Mouse (Mus musculus): Measurements from ENCODE around the gene Slc35d2. TPM values are rescaled to one million over a fixed set of nuclear protein-coding genes. Genes with fewer than 3 reads are reported as not detected.

Slc35d2 gene
- total and polyA plus RNA-seq, 2 experiments, result 33.7 to 48.8 TPM

DNA sequence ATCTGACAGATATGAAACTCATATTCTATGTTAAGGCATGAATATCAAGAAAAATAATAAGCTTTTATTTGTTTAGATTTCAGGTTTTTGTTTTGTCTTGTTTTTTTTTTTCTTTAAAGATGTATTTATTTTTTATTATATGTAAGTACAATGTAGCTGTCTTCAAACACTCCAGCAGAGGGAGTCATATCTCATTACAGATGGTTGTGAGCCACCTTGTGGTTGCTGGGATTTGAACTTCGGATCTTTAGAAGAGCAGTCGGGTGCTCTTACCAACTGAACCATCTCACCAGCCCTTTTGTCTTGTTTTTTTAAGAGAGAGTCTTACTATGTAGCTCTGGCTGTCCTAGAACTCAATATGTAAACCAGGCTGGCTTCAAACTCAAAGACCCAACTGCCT is 11.7 kb downstream of the Slc35d2 start:
- Histone ChIP-seq H3K27me3 (ENCODE audit: control insufficient read depth, insufficient read depth, low read length) (no peaks in the 10 kb centered on the region), H3K9ac (ENCODE audit: low read depth, low read length) (no peak overlapping the region), H3K79me2 (ENCODE audit: control insufficient read depth, insufficient read depth, low read length) (no peaks in the 10 kb centered on the region; the same call in 1 of the 2 replicates), H3K36me3 (ENCODE audit: control insufficient read depth, insufficient read depth, low read length) (peaks cover 36% of the 10 kb centered on the region), H3K4me3 (ENCODE audit: insufficient read depth, low read depth, low read length) (no peak overlapping the region), H3K27ac (replicated peaks; ENCODE audit: insufficient read depth, low read depth, low read length) (no peak overlapping the region), H3K4me1 (ENCODE audit: control insufficient read depth, insufficient read depth, low read length) (peaks cover 1% of the 10 kb centered on the region; the same call in 1 of the 2 replicates)
- WGBS, result 27% methylated on average over 2 of the region's 2 CpGs
- TF ChIP-seq POLR2A (IDR thresholded peaks at IDR 0.05; ENCODE audit: extremely low read depth, insufficient read depth, low read length) (no peak), CTCF (IDR thresholded peaks at IDR 0.05; ENCODE audit: low read depth, low read length) (peak; percentile 44)
- DNase-seq (ENCODE audit: extremely low read depth, low read depth, low spot score), result peak; percentile 65

DNA sequence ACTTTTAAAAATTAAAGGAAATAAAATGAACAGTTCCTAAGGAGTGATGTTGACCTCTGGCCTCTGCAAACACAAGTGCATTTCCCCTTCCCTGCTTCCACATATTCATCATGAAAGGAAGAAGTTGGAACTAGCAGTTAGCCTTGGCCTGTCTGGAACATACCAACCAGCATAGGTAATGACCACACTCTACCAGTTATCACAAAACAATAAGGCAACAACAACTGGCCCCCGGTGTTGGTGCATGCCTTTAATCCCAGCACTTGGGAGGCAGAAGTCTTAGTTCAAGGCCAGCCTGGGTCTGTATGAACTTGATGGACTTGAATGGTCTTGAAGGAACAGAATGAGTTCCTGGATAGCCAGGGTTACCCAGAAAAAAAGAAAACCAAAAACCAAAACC is 18.7 kb downstream of the Slc35d2 start:
- no peak for DNase-seq (ENCODE audit: extremely low read depth, low read depth, low spot score)
- TF ChIP-seq POLR2A (IDR thresholded peaks at IDR 0.05; ENCODE audit: extremely low read depth, insufficient read depth, low read length) (no peak), CTCF (IDR thresholded peaks at IDR 0.05; ENCODE audit: low read depth, low read length) (no peak)
- H3K4me1 ChIP-seq (ENCODE audit: control insufficient read depth, insufficient read depth, low read length), result peaks cover 18% of the 10 kb centered on the region

DNA sequence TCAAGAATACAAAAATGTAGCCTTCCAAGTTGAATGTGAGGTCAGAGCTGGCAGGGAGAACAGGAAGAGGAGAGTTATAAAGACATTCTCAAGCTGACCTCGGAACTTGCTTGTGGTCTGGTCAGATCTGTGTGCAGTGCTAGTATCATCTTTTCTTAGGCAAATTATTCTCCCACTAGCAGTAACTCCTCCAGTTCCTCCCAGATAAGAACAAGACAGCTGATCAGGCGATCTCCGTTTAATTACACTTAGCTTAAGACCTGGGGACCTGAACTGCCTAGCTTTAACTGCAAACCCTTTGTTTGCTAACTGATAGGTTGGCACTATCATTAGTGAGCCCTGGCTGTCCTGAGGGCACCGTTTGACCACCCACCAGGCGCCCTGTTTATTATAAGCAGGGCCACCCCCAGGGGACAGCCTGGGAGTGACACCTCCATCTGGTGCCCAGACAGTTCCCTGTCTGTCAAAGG is 20.8 kb downstream of the Slc35d2 start:
- WGBS, result 8% methylated on average over 5 of the region's 5 CpGs
- Histone ChIP-seq H3K79me2 (ENCODE audit: control insufficient read depth, insufficient read depth, low read length) (no peaks in the 10 kb centered on the region; the same call in 1 of the 2 replicates), H3K27me3 (ENCODE audit: control insufficient read depth, insufficient read depth, low read length) (no peaks in the 10 kb centered on the region), H3K4me3 (ENCODE audit: insufficient read depth, low read depth, low read length) (no peak overlapping the region), H3K27ac (replicated peaks; ENCODE audit: insufficient read depth, low read depth, low read length) (peak overlapping the region; percentile 74), H3K4me1 (ENCODE audit: control insufficient read depth, insufficient read depth, low read length) (peaks cover 31% of the 10 kb centered on the region), H3K36me3 (ENCODE audit: control insufficient read depth, insufficient read depth, low read length) (peaks cover 30% of the 10 kb centered on the region), H3K9ac (ENCODE audit: low read depth, low read length) (peak overlapping the region; percentile 29)
- TF ChIP-seq CTCF (IDR thresholded peaks at IDR 0.05; ENCODE audit: low read depth, low read length) (no peak), POLR2A (IDR thresholded peaks at IDR 0.05; ENCODE audit: extremely low read depth, insufficient read depth, low read length) (no peak)
- DNase-seq (ENCODE audit: extremely low read depth, low read depth, low spot score), result peak; percentile 59

More for the DNA sequence above, 18.7 kb downstream of the Slc35d2 start:
- Histone ChIP-seq H3K27ac (replicated peaks; ENCODE audit: insufficient read depth, low read depth, low read length) (no peak overlapping the region), H3K4me3 (ENCODE audit: insufficient read depth, low read depth, low read length) (no peak overlapping the region), H3K9ac (ENCODE audit: low read depth, low read length) (no peak overlapping the region), H3K79me2 (ENCODE audit: control insufficient read depth, insufficient read depth, low read length) (no peaks in the 10 kb centered on the region; the same call in 1 of the 2 replicates), H3K36me3 (ENCODE audit: control insufficient read depth, insufficient read depth, low read length) (peaks cover 15% of the 10 kb centered on the region), H3K27me3 (ENCODE audit: control insufficient read depth, insufficient read depth, low read length) (no peaks in the 10 kb centered on the region)
- WGBS, result 89% methylated on average over 1 of the region's 1 CpGs

DNA sequence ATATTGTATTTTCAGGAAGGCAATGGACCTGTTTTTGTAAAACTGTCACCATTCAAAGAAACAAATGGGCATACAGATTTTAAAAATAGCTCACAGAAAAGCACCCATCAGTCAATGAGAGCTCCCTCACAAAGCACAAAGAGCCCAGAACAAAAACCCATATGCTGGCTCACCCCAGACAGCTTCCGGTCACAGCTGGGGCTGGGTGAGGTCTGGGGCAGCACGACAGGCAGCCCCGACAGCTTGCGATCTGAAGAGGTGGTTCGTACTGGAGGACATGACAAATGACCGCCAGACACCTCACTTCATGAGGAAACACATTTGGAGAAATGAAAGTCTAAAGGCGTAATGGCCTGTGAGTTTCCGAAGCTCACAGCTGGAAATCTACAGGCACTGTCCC is 21.6 kb downstream of the Slc35d2 start:
- H3K79me2 ChIP-seq (ENCODE audit: control insufficient read depth, insufficient read depth, low read length), result no peaks in the 10 kb centered on the region; the same call in 1 of the 2 replicates
- H3K9ac ChIP-seq (ENCODE audit: low read depth, low read length), result peak overlapping the region; percentile 42
- peaks cover 38% of the 10 kb centered on the region for H3K36me3 ChIP-seq (ENCODE audit: control insufficient read depth, insufficient read depth, low read length)
- no peak for TF ChIP-seq POLR2A (IDR thresholded peaks at IDR 0.05; ENCODE audit: extremely low read depth, insufficient read depth, low read length)
- TF ChIP-seq CTCF (IDR thresholded peaks at IDR 0.05; ENCODE audit: low read depth, low read length), result no peak
- no peaks in the 10 kb centered on the region for H3K27me3 ChIP-seq (ENCODE audit: control insufficient read depth, insufficient read depth, low read length)
- H3K27ac ChIP-seq (replicated peaks; ENCODE audit: insufficient read depth, low read depth, low read length), result peak overlapping the region; percentile 91
- no peak overlapping the region for H3K4me3 ChIP-seq (ENCODE audit: insufficient read depth, low read depth, low read length)
- H3K4me1 ChIP-seq (ENCODE audit: control insufficient read depth, insufficient read depth, low read length), result peaks cover 34% of the 10 kb centered on the region
- no peak for DNase-seq (ENCODE audit: extremely low read depth, low read depth, low spot score)
- WGBS, result 44% methylated on average over 8 of the region's 8 CpGs

DNA sequence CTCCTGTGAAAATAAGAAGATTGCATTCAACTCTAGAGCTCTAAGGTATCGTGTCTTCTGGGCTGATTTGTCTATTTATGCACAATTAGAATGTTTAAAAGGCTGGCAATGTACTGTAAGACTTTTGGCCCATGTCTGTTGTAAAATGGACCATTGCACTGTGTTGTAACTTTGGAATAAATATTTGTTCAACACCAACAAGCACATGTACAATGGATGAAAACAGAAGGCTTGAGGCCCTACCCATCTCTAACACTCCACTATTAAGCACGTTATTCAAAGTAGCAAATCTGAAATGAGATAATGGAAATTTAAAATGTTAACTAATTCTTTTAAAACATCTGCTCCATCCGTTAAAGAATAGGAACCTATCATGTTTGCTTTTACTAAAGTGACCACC is 22.1 kb downstream of the Slc35d2 start:
- peak overlapping the region; percentile 91 for H3K9ac ChIP-seq (ENCODE audit: low read depth, low read length)
- DNase-seq (ENCODE audit: extremely low read depth, low read depth, low spot score), result peak; percentile 98
- peak overlapping the region; percentile 53 for H3K4me3 ChIP-seq (ENCODE audit: insufficient read depth, low read depth, low read length)
- peaks cover 34% of the 10 kb centered on the region for H3K4me1 ChIP-seq (ENCODE audit: control insufficient read depth, insufficient read depth, low read length)
- no peak for TF ChIP-seq CTCF (IDR thresholded peaks at IDR 0.05; ENCODE audit: low read depth, low read length)
- no peak for TF ChIP-seq POLR2A (IDR thresholded peaks at IDR 0.05; ENCODE audit: extremely low read depth, insufficient read depth, low read length)
- peaks cover 38% of the 10 kb centered on the region for H3K36me3 ChIP-seq (ENCODE audit: control insufficient read depth, insufficient read depth, low read length)
- peak overlapping the region; percentile 97 for H3K27ac ChIP-seq (replicated peaks; ENCODE audit: insufficient read depth, low read depth, low read length)
- no peaks in the 10 kb centered on the region for H3K27me3 ChIP-seq (ENCODE audit: control insufficient read depth, insufficient read depth, low read length)
- no peaks in the 10 kb centered on the region; the same call in 1 of the 2 replicates for H3K79me2 ChIP-seq (ENCODE audit: control insufficient read depth, insufficient read depth, low read length)
- 25% methylated on average over 3 of the region's 3 CpGs for WGBS

DNA sequence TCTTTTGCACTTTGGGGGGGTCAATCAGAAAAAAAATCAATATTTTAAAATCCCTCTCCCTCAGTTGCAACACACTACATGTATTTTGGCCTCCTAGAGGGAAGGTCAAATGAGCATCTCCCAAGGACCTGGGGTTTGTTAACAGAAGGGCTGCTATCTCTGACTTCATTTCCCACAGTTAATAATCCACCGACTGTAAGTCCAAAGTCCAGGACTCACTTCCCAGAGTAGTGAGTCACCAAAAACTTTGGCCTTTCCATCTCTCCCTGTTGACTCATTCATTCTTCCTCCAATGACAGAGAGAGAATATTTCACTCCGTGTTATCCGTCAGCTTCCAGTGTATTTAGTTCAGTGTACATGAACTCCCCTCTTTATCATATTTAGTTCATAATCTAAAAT is 23.5 kb downstream of the Slc35d2 start:
- no peaks in the 10 kb centered on the region; the same call in 1 of the 2 replicates for H3K79me2 ChIP-seq (ENCODE audit: control insufficient read depth, insufficient read depth, low read length)
- peak; percentile 99 for DNase-seq (ENCODE audit: extremely low read depth, low read depth, low spot score)
- no peak overlapping the region for H3K9ac ChIP-seq (ENCODE audit: low read depth, low read length)
- peaks cover 34% of the 10 kb centered on the region for H3K4me1 ChIP-seq (ENCODE audit: control insufficient read depth, insufficient read depth, low read length)
- H3K27ac ChIP-seq (replicated peaks; ENCODE audit: insufficient read depth, low read depth, low read length), result peak overlapping the region; percentile 97; the same call in 1 of the 2 replicates
- 20% methylated on average over 3 of the region's 3 CpGs for WGBS
- no peak for TF ChIP-seq CTCF (IDR thresholded peaks at IDR 0.05; ENCODE audit: low read depth, low read length)
- no peak for TF ChIP-seq POLR2A (IDR thresholded peaks at IDR 0.05; ENCODE audit: extremely low read depth, insufficient read depth, low read length)
- H3K4me3 ChIP-seq (ENCODE audit: insufficient read depth, low read depth, low read length), result peak overlapping the region; percentile 63; the same call in 1 of the 2 replicates
- peaks cover 42% of the 10 kb centered on the region for H3K36me3 ChIP-seq (ENCODE audit: control insufficient read depth, insufficient read depth, low read length)
- H3K27me3 ChIP-seq (ENCODE audit: control insufficient read depth, insufficient read depth, low read length), result no peaks in the 10 kb centered on the region

All from liver, adult 2 months (tissue).